Mouse (Mus musculus): ENCODE measurements around the gene Ddx11. TPM values are rescaled to one million over a fixed set of nuclear protein-coding genes. Genes with fewer than 3 reads are reported as not detected.

Gene Ddx11
- 15.1 and 17.4 TPM in 2 replicates for polyA plus RNA-seq (2012; rRNA removed)

- TF ChIP-seq POLR2A (IDR thresholded peaks at IDR 0.05; ENCODE audit: control insufficient read depth, low read depth, low read length) (peak; percentile 89), CTCF (IDR thresholded peaks at IDR 0.05; ENCODE audit: control insufficient read depth, insufficient read depth, insufficient replicate concordance, low read depth, low read length) (no peak)
- Histone ChIP-seq H3K4me1 (ENCODE audit: control insufficient read depth, insufficient read depth, low read length) (peaks cover 4% of the 10 kb centered on the region), H3K4me3 (ENCODE audit: control insufficient read depth, low read depth, low read length) (peak within 1 kb of the TSS; percentile 100), H3K27me3 (ENCODE audit: control insufficient read depth, insufficient read depth, low read length) (no peaks in the 10 kb centered on the region), H3K36me3 (ENCODE audit: control insufficient read depth, insufficient read depth, low read length) (no peaks in the 10 kb centered on the region), H3K27ac (ENCODE audit: control insufficient read depth, insufficient read depth, low read depth, low read length) (peak within 1 kb of the TSS; percentile 99)
These were observed at the start of gene Ddx11 for GRCm38 (mm10) chr17:66123066-66123815. Gene Ddx11, plus strand, starts transcription at chr17:66123520.

DNA sequence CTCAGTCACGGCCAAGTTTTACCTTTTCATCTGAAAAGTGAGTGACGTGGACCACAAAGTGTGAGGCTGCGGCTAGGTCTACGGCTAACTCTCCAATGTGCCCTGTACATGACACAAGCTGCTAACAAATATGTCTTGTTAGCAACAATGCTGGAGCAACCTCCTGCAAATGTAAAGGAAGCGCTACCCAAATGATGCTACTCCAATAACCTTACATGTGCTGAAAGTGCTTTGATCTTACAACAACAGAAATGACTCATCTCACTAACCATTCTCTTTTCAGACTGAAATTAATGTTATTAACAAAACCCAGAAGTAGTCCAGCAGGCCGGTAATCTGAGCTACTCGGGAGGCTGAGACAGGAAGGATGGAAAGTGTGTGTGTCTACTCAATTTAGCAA, 49.3 kb upstream of the Ddx11 start:
- no peak overlapping the region for H3K27ac ChIP-seq (ENCODE audit: control insufficient read depth, insufficient read depth, low read depth, low read length)
- H3K27me3 ChIP-seq (ENCODE audit: control insufficient read depth, insufficient read depth, low read length): no peaks in the 10 kb centered on the region
- no peak for TF ChIP-seq POLR2A (IDR thresholded peaks at IDR 0.05; ENCODE audit: control insufficient read depth, low read depth, low read length)
- no peak for TF ChIP-seq CTCF (IDR thresholded peaks at IDR 0.05; ENCODE audit: control insufficient read depth, insufficient read depth, insufficient replicate concordance, low read depth, low read length)
- H3K4me3 ChIP-seq (ENCODE audit: control insufficient read depth, low read depth, low read length): no peak overlapping the region
- no peaks in the 10 kb centered on the region for H3K36me3 ChIP-seq (ENCODE audit: control insufficient read depth, insufficient read depth, low read length)
- H3K4me1 ChIP-seq (ENCODE audit: control insufficient read depth, insufficient read depth, low read length): peaks cover 3% of the 10 kb centered on the region; the same call in 1 of the 2 replicates

DNA sequence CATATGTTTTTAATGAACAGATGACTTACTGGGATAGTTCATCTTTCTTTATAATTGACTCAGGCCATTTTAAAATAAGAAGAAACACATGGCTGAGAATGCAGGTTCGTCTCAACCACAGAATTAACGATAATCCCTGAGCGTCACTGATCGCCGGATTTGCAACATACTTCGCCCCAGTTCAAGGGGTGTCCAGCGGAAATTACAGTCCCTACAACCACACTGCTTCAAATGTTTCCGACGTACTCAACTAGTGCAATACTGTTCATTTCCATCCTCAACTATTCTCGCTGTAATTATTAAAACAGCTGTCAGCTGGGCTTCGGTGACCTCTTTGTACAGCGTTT, 47.5 kb upstream of the Ddx11 start:
- peak overlapping the region; percentile 92 for H3K27ac ChIP-seq (ENCODE audit: control insufficient read depth, insufficient read depth, low read depth, low read length)
- no peaks in the 10 kb centered on the region for H3K36me3 ChIP-seq (ENCODE audit: control insufficient read depth, insufficient read depth, low read length)
- H3K27me3 ChIP-seq (ENCODE audit: control insufficient read depth, insufficient read depth, low read length): no peaks in the 10 kb centered on the region
- TF ChIP-seq CTCF (IDR thresholded peaks at IDR 0.05; ENCODE audit: control insufficient read depth, insufficient read depth, insufficient replicate concordance, low read depth, low read length) (no peak), POLR2A (IDR thresholded peaks at IDR 0.05; ENCODE audit: control insufficient read depth, low read depth, low read length) (no peak)
- peak overlapping the region; percentile 82 for H3K4me3 ChIP-seq (ENCODE audit: control insufficient read depth, low read depth, low read length)
- H3K4me1 ChIP-seq (ENCODE audit: control insufficient read depth, insufficient read depth, low read length): peaks cover 3% of the 10 kb centered on the region; the same call in 1 of the 2 replicates

- Histone ChIP-seq H3K27ac (ENCODE audit: control insufficient read depth, insufficient read depth, low read depth, low read length) (peak overlapping the region; percentile 92), H3K36me3 (ENCODE audit: control insufficient read depth, insufficient read depth, low read length) (no peaks in the 10 kb centered on the region; the same call in 1 of the 2 replicates)
- TF ChIP-seq CTCF (IDR thresholded peaks at IDR 0.05; ENCODE audit: control insufficient read depth, insufficient read depth, insufficient replicate concordance, low read depth, low read length) (no peak), POLR2A (IDR thresholded peaks at IDR 0.05; ENCODE audit: control insufficient read depth, low read depth, low read length) (0 out of 2 replicates have a peak, but pooled peaks have one; percentile 8)
These were observed 47.0 kb upstream of the Ddx11 start for GRCm38 (mm10) chr17:66076174-66076927.

DNA sequence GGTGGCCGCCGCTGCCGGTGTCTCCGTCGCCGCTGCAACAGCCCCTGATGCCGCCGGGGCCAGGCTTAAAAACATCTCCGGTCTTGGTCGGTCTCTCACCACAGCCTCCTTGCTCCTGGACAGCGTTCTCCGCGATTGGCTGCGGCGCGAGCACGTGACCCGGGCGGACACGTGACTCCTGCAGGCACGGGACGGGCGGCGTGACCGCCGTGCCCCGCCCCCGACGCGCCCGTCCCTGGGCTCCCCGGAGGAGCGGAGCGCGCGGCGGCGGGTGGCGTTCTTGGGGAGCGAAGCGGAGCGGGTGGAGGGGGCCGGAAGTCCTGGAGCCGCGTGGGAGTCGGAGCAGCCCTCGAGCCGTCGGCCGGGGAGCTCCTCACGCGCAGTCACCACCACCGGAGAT, 46.4 kb upstream of the Ddx11 start, which contains the start of gene Ankrd12:
Gene Ankrd12 (minus strand): TSS at position 156 of the 400 bp plus-strand sequence.
- Histone ChIP-seq H3K36me3 (ENCODE audit: control insufficient read depth, insufficient read depth, low read length) (no peaks in the 10 kb centered on the region; the same call in 1 of the 2 replicates), H3K4me3 (ENCODE audit: control insufficient read depth, low read depth, low read length) (peak within 1 kb of the TSS; percentile 82), H3K27ac (ENCODE audit: control insufficient read depth, insufficient read depth, low read depth, low read length) (peak within 1 kb of the TSS; percentile 92), H3K27me3 (ENCODE audit: control insufficient read depth, insufficient read depth, low read length) (no peaks in the 10 kb centered on the region), H3K4me1 (ENCODE audit: control insufficient read depth, insufficient read depth, low read length) (peaks cover 3% of the 10 kb centered on the region; the same call in 1 of the 2 replicates)
- TF ChIP-seq CTCF (IDR thresholded peaks at IDR 0.05; ENCODE audit: control insufficient read depth, insufficient read depth, insufficient replicate concordance, low read depth, low read length) (0 out of 2 replicates have a peak, but pooled peaks have one; percentile 3), POLR2A (IDR thresholded peaks at IDR 0.05; ENCODE audit: control insufficient read depth, low read depth, low read length) (peak; percentile 55)

More at GRCm38 (mm10) chr17:66076174-66076927, 47.0 kb upstream of the Ddx11 start:
- no peaks in the 10 kb centered on the region for H3K27me3 ChIP-seq (ENCODE audit: control insufficient read depth, insufficient read depth, low read length)
- peak overlapping the region; percentile 82 for H3K4me3 ChIP-seq (ENCODE audit: control insufficient read depth, low read depth, low read length)
- peaks cover 3% of the 10 kb centered on the region; the same call in 1 of the 2 replicates for H3K4me1 ChIP-seq (ENCODE audit: control insufficient read depth, insufficient read depth, low read length)

DNA sequence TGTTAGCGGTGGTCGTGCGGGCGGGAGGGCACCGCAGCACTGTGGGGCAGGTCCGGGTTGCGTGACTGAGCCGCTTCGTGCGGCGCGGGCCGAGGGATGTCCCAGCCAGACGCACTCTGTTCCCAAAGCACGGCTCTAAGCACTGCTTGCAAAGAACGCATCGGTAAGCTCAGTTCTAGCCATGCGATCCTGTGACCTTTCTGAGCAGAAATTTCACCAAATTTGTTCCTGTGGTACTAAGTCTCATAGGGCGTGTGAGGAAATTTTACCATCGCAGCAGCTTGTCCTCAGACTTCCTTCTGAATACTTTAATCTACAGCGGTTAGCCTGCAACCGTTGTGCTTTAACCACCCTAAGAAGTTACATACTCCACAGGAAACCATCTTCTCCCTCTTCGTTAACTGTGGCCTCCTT, 45.9 kb upstream of the Ddx11 start:
- Histone ChIP-seq H3K4me1 (ENCODE audit: control insufficient read depth, insufficient read depth, low read length) (peaks cover 3% of the 10 kb centered on the region; the same call in 1 of the 2 replicates), H3K4me3 (ENCODE audit: control insufficient read depth, low read depth, low read length) (peak overlapping the region; percentile 82), H3K27me3 (ENCODE audit: control insufficient read depth, insufficient read depth, low read length) (no peaks in the 10 kb centered on the region), H3K36me3 (ENCODE audit: control insufficient read depth, insufficient read depth, low read length) (no peaks in the 10 kb centered on the region; the same call in 1 of the 2 replicates), H3K27ac (ENCODE audit: control insufficient read depth, insufficient read depth, low read depth, low read length) (peak overlapping the region; percentile 79)
- TF ChIP-seq POLR2A (IDR thresholded peaks at IDR 0.05; ENCODE audit: control insufficient read depth, low read depth, low read length) (no peak), CTCF (IDR thresholded peaks at IDR 0.05; ENCODE audit: control insufficient read depth, insufficient read depth, insufficient replicate concordance, low read depth, low read length) (no peak)

GRCm38 (mm10) chr17:66084486-66084885, 38.8 kb upstream of the Ddx11 start:
- Histone ChIP-seq H3K27ac (ENCODE audit: control insufficient read depth, insufficient read depth, low read depth, low read length) (no peak overlapping the region), H3K27me3 (ENCODE audit: control insufficient read depth, insufficient read depth, low read length) (no peaks in the 10 kb centered on the region), H3K4me1 (ENCODE audit: control insufficient read depth, insufficient read depth, low read length) (no peaks in the 10 kb centered on the region), H3K36me3 (ENCODE audit: control insufficient read depth, insufficient read depth, low read length) (peaks cover 1% of the 10 kb centered on the region; the same call in 1 of the 2 replicates), H3K4me3 (ENCODE audit: control insufficient read depth, low read depth, low read length) (no peak overlapping the region)
- TF ChIP-seq POLR2A (IDR thresholded peaks at IDR 0.05; ENCODE audit: control insufficient read depth, low read depth, low read length) (no peak), CTCF (IDR thresholded peaks at IDR 0.05; ENCODE audit: control insufficient read depth, insufficient read depth, insufficient replicate concordance, low read depth, low read length) (no peak)
